Mouse (Mus musculus) hindbrain, postnatal 0 days (tissue): ENCODE data around the gene Krt72. TPM values are rescaled to one million over a fixed set of nuclear protein-coding genes. Genes with fewer than 3 reads are reported as not detected.

Experiments
- ATAC-seq: fragments of 200-750 bp; cut with Nextera tagmentation; 2 replicates; pipeline ENCODE4 v1.8.0; 2017; ENCODE audit warnings: mild to moderate bottlenecking, moderate TSS enrichment, moderate library complexity
- DNase-seq: peaks from one replicate; pipeline ENCODE4 v3.0.0-alpha.2; 2015; ENCODE audit warnings: low spot score
- H3K27ac ChIP-seq: fragments of 300-500 bp; sonication (generic); 2 replicates; pipeline ENCODE4 v1.5.1; 2014; ENCODE audit warnings: mild to moderate bottlenecking
- H3K27me3 ChIP-seq: fragments of 300-500 bp; sonication (generic); 2 replicates; pipeline ENCODE4 v1.6.1; 2014; ENCODE audit warnings: low read length, mixed read lengths; ENCODE audit not compliant: insufficient read depth
- H3K36me3 ChIP-seq: fragments of 300-500 bp; sonication (generic); 2 replicates; pipeline ENCODE4 v1.6.1; 2014; ENCODE audit warnings: low read length, mixed read lengths; ENCODE audit not compliant: insufficient read depth
- H3K4me1 ChIP-seq: fragments of 300-500 bp; sonication (generic); 2 replicates; pipeline ENCODE4 v1.6.1; 2014; ENCODE audit warnings: antibody characterized with exemption, low read length, mixed read lengths; ENCODE audit not compliant: insufficient read depth
- H3K4me2 ChIP-seq: fragments of 300-500 bp; sonication (generic); 2 replicates; pipeline ENCODE4 v1.6.1; 2014; ENCODE audit warnings: low read depth, mild to moderate bottlenecking, low read length, moderate library complexity, mixed read lengths
- H3K4me3 ChIP-seq: fragments of 300-500 bp; sonication (generic); 2 replicates; pipeline ENCODE4 v1.5.1; 2014; ENCODE audit warnings: low read length
- H3K9ac ChIP-seq: fragments of 300-500 bp; sonication (generic); replicated peaks from 2 replicates; pipeline ENCODE4 v1.6.1; 2014; ENCODE audit warnings: mild to moderate bottlenecking, low read length, moderate library complexity, mixed read lengths
- H3K9me3 ChIP-seq: fragments of 300-500 bp; sonication (generic); 2 replicates; pipeline ENCODE4 v1.6.1; 2016; ENCODE audit warnings: low read length, mixed read lengths
- CTCF ChIP-seq: IDR thresholded peaks from 2 replicates; pipeline ENCODE4 v1.5.1; 2016; ENCODE audit warnings: antibody characterized with exemption, control low read depth, low read depth
- whole genome bisulfite sequencing: fragments of 180-500 bp; shearing (Covaris S2); extraction: QIAGEN DNeasy Blood & Tissue Kit; methylation state at CpG from one replicate; pipeline ENCODE4 v1.1.7; 2014; 5-methylcytosine and 5-hydroxymethylcytosine counted together
- polyA plus RNA-seq: library from polyadenylated mRNA; unstranded; fragments of >200 nt; fragmentation: Nextera tagmentation; extraction: Ambion mirVana; gene quantifications from 2 replicates; pipeline ENCODE4 v1.2.1, GENCODE M21; 2015
- total RNA-seq: library from RNA; depleted of rRNA; stranded (reverse); fragments of >200 nt; gene quantifications from 2 replicates; pipeline ENCODE4 v1.2.3, GENCODE M21; 2014; rRNA removed

Krt72 gene
- total and polyA plus RNA-seq, 2 experiments from 2014 or later: not detected

DNA sequence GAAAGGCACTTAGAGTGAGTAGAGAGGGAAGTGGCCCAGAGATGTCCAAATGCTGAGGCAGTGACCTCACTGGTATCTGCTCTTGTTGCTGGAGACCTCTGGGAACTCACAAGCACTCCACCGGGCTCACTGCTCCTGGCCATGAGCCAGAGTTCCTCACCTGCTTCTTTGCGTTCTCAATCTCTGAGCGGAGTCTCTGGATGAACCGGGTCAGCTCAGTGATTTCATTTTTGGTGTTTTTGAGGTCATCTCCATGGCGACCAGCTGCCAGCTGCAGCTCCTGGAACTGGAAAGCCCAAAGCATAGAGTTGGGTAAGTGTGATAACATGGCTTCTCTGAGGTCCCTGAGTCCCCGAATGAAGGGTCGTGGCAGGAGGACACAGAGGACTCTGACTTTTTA, 48.5 kb downstream of the Krt72 start:
- H3K9me3 ChIP-seq: no peaks in the 10 kb centered on the region
- DNase-seq (peak; percentile 25), ATAC-seq (no peak)
- no peaks in the 10 kb centered on the region for H3K36me3 ChIP-seq
- H3K27ac ChIP-seq: no peak overlapping the region
- H3K27me3 ChIP-seq: no peaks in the 10 kb centered on the region
- 66% methylated on average over 7 of the region's 7 CpGs for WGBS
- no peak for TF ChIP-seq CTCF
- no peaks in the 10 kb centered on the region for H3K4me1 ChIP-seq
- no peak overlapping the region for H3K9ac ChIP-seq
- no peak overlapping the region for H3K4me2 ChIP-seq
- no peak overlapping the region for H3K4me3 ChIP-seq

DNA sequence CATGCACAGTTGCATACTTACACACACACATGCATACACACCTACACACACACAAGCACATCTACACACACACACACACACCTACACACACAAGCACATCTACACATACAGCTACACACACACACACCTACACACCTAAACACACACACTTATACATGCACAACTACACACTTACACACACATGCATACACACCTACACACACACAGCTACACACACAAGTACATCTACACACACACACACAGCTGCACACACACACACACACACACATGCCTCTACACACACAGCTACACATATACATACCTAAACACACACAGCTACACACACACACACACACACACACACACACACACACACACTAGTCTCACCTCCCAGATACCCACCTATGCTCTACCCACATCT, 55.6 kb downstream of the Krt72 start:
- no peak overlapping the region for H3K4me2 ChIP-seq
- H3K36me3 ChIP-seq: no peaks in the 10 kb centered on the region
- no peak for ATAC-seq
- H3K9me3 ChIP-seq: no peaks in the 10 kb centered on the region
- no peak overlapping the region for H3K4me3 ChIP-seq
- no peak overlapping the region for H3K27ac ChIP-seq
- no peak for TF ChIP-seq CTCF
- no peaks in the 10 kb centered on the region for H3K27me3 ChIP-seq
- no peak for DNase-seq
- H3K9ac ChIP-seq: no peak overlapping the region
- no peaks in the 10 kb centered on the region for H3K4me1 ChIP-seq

Other genes with a start within 250 kb of the Krt72 start
- gene Krt82, start 235.8 kb downstream of the Krt72 start, total RNA-seq: not detected in 2 replicates
- not detected in 2 replicates for gene Krt82, start 235.8 kb downstream of the Krt72 start, polyA plus RNA-seq
- gene Krt90, start 223.5 kb downstream of the Krt72 start, total RNA-seq: 0.11 TPM in 1 of 2 replicates, not detected in the other
- gene Krt90, start 223.5 kb downstream of the Krt72 start, polyA plus RNA-seq: 0.11 and 0.26 TPM in 2 replicates
- gene Krt75, start 212.6 kb downstream of the Krt72 start, total RNA-seq: 0.10 and 0.47 TPM in 2 replicates
- gene Krt75, start 212.6 kb downstream of the Krt72 start, polyA plus RNA-seq: 0.09 and 0.15 TPM in 2 replicates
- gene Gm5414, start 158.3 kb downstream of the Krt72 start, total RNA-seq: not detected in 2 replicates
- gene Gm5414, start 158.3 kb downstream of the Krt72 start, polyA plus RNA-seq: not detected in 2 replicates
- not detected in 2 replicates for gene Gm5478, start 139.1 kb downstream of the Krt72 start, total RNA-seq
- not detected in 2 replicates for gene Gm5478, start 139.1 kb downstream of the Krt72 start, polyA plus RNA-seq
- gene Krt6b, start 106.2 kb downstream of the Krt72 start, total RNA-seq: not detected in 2 replicates
- not detected in 2 replicates for gene Krt6b, start 106.2 kb downstream of the Krt72 start, polyA plus RNA-seq
- gene Krt6a, start 92.2 kb downstream of the Krt72 start, total RNA-seq: not detected in 2 replicates
- gene Krt6a, start 92.2 kb downstream of the Krt72 start, polyA plus RNA-seq: 0.13 TPM in 1 of 2 replicates, not detected in the other
- not detected in 2 replicates for gene Krt5, start 73.6 kb downstream of the Krt72 start, total RNA-seq
- gene Krt5, start 73.6 kb downstream of the Krt72 start, polyA plus RNA-seq: 0.15 TPM in 1 of 2 replicates, not detected in the other
- gene Krt71, start 43.4 kb downstream of the Krt72 start, total RNA-seq: 2.1 and 2.2 TPM in 2 replicates
- 1.2 and 1.9 TPM in 2 replicates for gene Krt71, start 43.4 kb downstream of the Krt72 start, polyA plus RNA-seq
- gene Krt73, start 15.9 kb upstream of the Krt72 start, total RNA-seq: 1.5 and 1.7 TPM in 2 replicates
- 2.4 and 2.5 TPM in 2 replicates for gene Krt73, start 15.9 kb upstream of the Krt72 start, polyA plus RNA-seq
- 0.37 TPM in 1 of 2 replicates, not detected in the other for gene Krt2, start 31.7 kb upstream of the Krt72 start, total RNA-seq
- 0.21 and 0.37 TPM in 2 replicates for gene Krt2, start 31.7 kb upstream of the Krt72 start, polyA plus RNA-seq
- gene Krt1, start 64.3 kb upstream of the Krt72 start, total RNA-seq: 7.5 and 13.7 TPM in 2 replicates
- 18.2 and 19.4 TPM in 2 replicates for gene Krt1, start 64.3 kb upstream of the Krt72 start, polyA plus RNA-seq
- gene Krt77, start 83.2 kb upstream of the Krt72 start, total RNA-seq: 0.22 and 0.68 TPM in 2 replicates
- 0.49 and 1.2 TPM in 2 replicates for gene Krt77, start 83.2 kb upstream of the Krt72 start, polyA plus RNA-seq
- gene Krt76, start 106.5 kb upstream of the Krt72 start, total RNA-seq: 0.05 TPM in 1 of 2 replicates, not detected in the other
- gene Krt76, start 106.5 kb upstream of the Krt72 start, polyA plus RNA-seq: 0.08 TPM in 1 of 2 replicates, not detected in the other
- not detected in 2 replicates for gene Krt4, start 138.3 kb upstream of the Krt72 start, total RNA-seq
- gene Krt4, start 138.3 kb upstream of the Krt72 start, polyA plus RNA-seq: not detected in 2 replicates
- gene Krt79, start 153.9 kb upstream of the Krt72 start, total RNA-seq: 0.21 and 0.65 TPM in 2 replicates
- gene Krt79, start 153.9 kb upstream of the Krt72 start, polyA plus RNA-seq: 0.50 and 0.52 TPM in 2 replicates
- gene Krt78, start 167.8 kb upstream of the Krt72 start, total RNA-seq: not detected in 2 replicates
- gene Krt78, start 167.8 kb upstream of the Krt72 start, polyA plus RNA-seq: not detected in 2 replicates
- gene Krt8, start 218.0 kb upstream of the Krt72 start, total RNA-seq: 2.6 and 4.1 TPM in 2 replicates
- gene Krt8, start 218.0 kb upstream of the Krt72 start, polyA plus RNA-seq: 5.4 and 6.2 TPM in 2 replicates
- 3.4 and 5.0 TPM in 2 replicates for gene Krt18, start 241.7 kb upstream of the Krt72 start, total RNA-seq
- 12.6 and 13.6 TPM in 2 replicates for gene Krt18, start 241.7 kb upstream of the Krt72 start, polyA plus RNA-seq